Mouse (Mus musculus) MEL (cell line): Measurements from ENCODE around the gene Tnrc6c. TPM values are rescaled to one million over a fixed set of nuclear protein-coding genes. Genes with fewer than 3 reads are reported as not detected.

Experiments
- DNase-seq: peaks from one replicate; pipeline ENCODE4 v3.0.0; 2011; ENCODE audit warnings: low read depth, low spot score
- H3K27ac ChIP-seq: 2 replicates; pipeline ENCODE4 v1.5.1; 2012; ENCODE audit warnings: low read depth, mild to moderate bottlenecking, control low read depth, low read length, moderate library complexity; ENCODE audit not compliant: control insufficient read depth
- H3K27me3 ChIP-seq, 2 experiments: fragments of 150-350 bp in 1 of 2; sonication (generic) in 1 of 2; 2 replicates each; pipeline ENCODE4 v1.6.1; 2012; ENCODE audit warnings: low read length in 2 of 2, mild to moderate bottlenecking in 2 of 2, improper control_type of control experiment in 1 of 2, moderate library complexity in 1 of 2; ENCODE audit not compliant: insufficient read depth in 2 of 2, control insufficient read depth in 1 of 2
- H3K36me3 ChIP-seq, 2 experiments: 2 replicates each; pipeline ENCODE4 v1.6.1; 2012 to 2014; ENCODE audit warnings: low read length in 2 of 2, improper control_type of control experiment in 1 of 2, inconsistent platforms in 1 of 2, mild to moderate bottlenecking in 1 of 2; ENCODE audit not compliant: insufficient read depth in 2 of 2, control insufficient read depth in 1 of 2
- H3K4me1 ChIP-seq, 2 experiments: fragments of 150-350 bp in 1 of 2; sonication (generic) in 1 of 2; 2 replicates each; pipeline ENCODE4 v1.6.1; 2012; ENCODE audit warnings: low read length in 2 of 2, improper control_type of control experiment in 1 of 2, mild to moderate bottlenecking in 1 of 2; ENCODE audit not compliant: insufficient read depth in 2 of 2, control insufficient read depth in 1 of 2
- H3K4me3 ChIP-seq, 2 experiments: fragments of 150-350 bp in 1 of 2; sonication (generic) in 1 of 2; 2 replicates each; pipeline ENCODE4 v1.5.1; 2012; ENCODE audit warnings: low read depth in 2 of 2, low read length in 2 of 2, mild to moderate bottlenecking in 2 of 2, moderate library complexity in 2 of 2, control low read depth in 1 of 2, improper control_type of control experiment in 1 of 2; ENCODE audit not compliant: control insufficient read depth in 1 of 2, insufficient read depth in 1 of 2
- H3K79me2 ChIP-seq: 2 replicates; pipeline ENCODE4 v1.6.1; 2012; ENCODE audit warnings: mild to moderate bottlenecking, low read length, moderate library complexity; ENCODE audit not compliant: control insufficient read depth, poor library complexity, insufficient read depth
- H3K9ac ChIP-seq: 2 replicates; pipeline ENCODE4 v1.6.1; 2012; ENCODE audit warnings: low read depth, mild to moderate bottlenecking, control low read depth, low read length, moderate library complexity; ENCODE audit not compliant: control insufficient read depth, poor library complexity, severe bottlenecking
- H3K9me3 ChIP-seq: fragments of 150-350 bp; sonication (generic); replicated peaks from 2 replicates; pipeline ENCODE4 v1.6.1; 2012; ENCODE audit warnings: mild to moderate bottlenecking, low read length, improper control_type of control experiment, moderate library complexity; ENCODE audit not compliant: insufficient read depth
- BHLHE40 ChIP-seq: IDR thresholded peaks from 2 replicates; pipeline ENCODE4 v1.6.1; 2012; ENCODE audit warnings: low read depth, mild to moderate bottlenecking, inconsistent platforms, low read length, improper control_type of control experiment, borderline replicate concordance
- CHD2 ChIP-seq: IDR thresholded peaks from 2 replicates; pipeline ENCODE4 v1.6.1; 2011; ENCODE audit warnings: low read length, improper control_type of control experiment
- CTCF ChIP-seq, 3 experiments: IDR thresholded peaks in 2 of 3; conservative IDR thresholded peaks in 1 of 3; 2 replicates each; pipeline ENCODE4 v1.5.1; 2011 to 2012; ENCODE audit warnings: low read length in 3 of 3, low read depth in 2 of 3, mild to moderate bottlenecking in 2 of 3, improper control_type of control experiment in 1 of 3, inconsistent platforms in 1 of 3, mixed read lengths in 1 of 3, moderate library complexity in 1 of 3; ENCODE audit not compliant: control insufficient read depth in 1 of 3, insufficient read depth in 1 of 3, poor library complexity in 1 of 3, severe bottlenecking in 1 of 3
- E2F4 ChIP-seq: IDR thresholded peaks from 2 replicates; pipeline ENCODE4 v1.6.1; 2011; ENCODE audit warnings: low read depth, low read length, improper control_type of control experiment, borderline replicate concordance
- ELF1 ChIP-seq: IDR thresholded peaks from 2 replicates; pipeline ENCODE4 v1.6.1; 2014; ENCODE audit warnings: low read depth, mild to moderate bottlenecking, inconsistent platforms, low read length, improper control_type of control experiment, moderate library complexity
- EP300 ChIP-seq, 2 experiments: IDR thresholded peaks; 2 replicates each; pipeline ENCODE4 v1.6.1; 2011; ENCODE audit warnings: improper control_type of control experiment in 2 of 2, low read length in 2 of 2, low read depth in 1 of 2, mild to moderate bottlenecking in 1 of 2
- GABPA ChIP-seq: IDR thresholded peaks from 2 replicates; pipeline ENCODE4 v1.6.1; 2012; ENCODE audit warnings: low read depth, mild to moderate bottlenecking, inconsistent platforms, low read length, improper control_type of control experiment, moderate library complexity
- GATA1 ChIP-seq: IDR thresholded peaks from 2 replicates; pipeline ENCODE4 v1.6.1; 2011; ENCODE audit warnings: low read depth, low read length, improper control_type of control experiment
- HCFC1 ChIP-seq: IDR thresholded peaks from 2 replicates; pipeline ENCODE4 v1.6.1; 2012; ENCODE audit warnings: low read depth, mild to moderate bottlenecking, inconsistent platforms, low read length, improper control_type of control experiment, moderate library complexity
- NRF1 ChIP-seq: IDR thresholded peaks from 2 replicates; pipeline ENCODE4 v1.6.1; 2014; ENCODE audit warnings: low read depth, mild to moderate bottlenecking, inconsistent platforms, low read length, improper control_type of control experiment, moderate library complexity; ENCODE audit not compliant: poor library complexity, insufficient read depth, severe bottlenecking
- POLR2A ChIP-seq, 2 experiments: IDR thresholded peaks; 2 replicates each; pipeline ENCODE4 v1.6.1; 2011 to 2012; ENCODE audit warnings: low read length in 2 of 2, mild to moderate bottlenecking in 2 of 2, control low read depth in 1 of 2, improper control_type of control experiment in 1 of 2, low read depth in 1 of 2, moderate library complexity in 1 of 2; ENCODE audit not compliant: control insufficient read depth in 1 of 2, insufficient read depth in 1 of 2, poor library complexity in 1 of 2
- POLR2AphosphoS5 ChIP-seq: IDR thresholded peaks from 2 replicates; pipeline ENCODE4 v1.6.1; 2012; ENCODE audit warnings: low read depth, borderline replicate concordance, mild to moderate bottlenecking, inconsistent platforms, low read length, moderate library complexity, mixed read lengths
- RAD21 ChIP-seq: IDR thresholded peaks from 2 replicates; pipeline ENCODE4 v1.6.1; 2011; ENCODE audit warnings: mild to moderate bottlenecking, low read depth, low read length, improper control_type of control experiment
- RCOR1 ChIP-seq: IDR thresholded peaks from 2 replicates; pipeline ENCODE4 v1.6.1; 2012; ENCODE audit warnings: low read depth, mild to moderate bottlenecking, inconsistent platforms, low read length, improper control_type of control experiment
- SMC3 ChIP-seq: IDR thresholded peaks from 2 replicates; pipeline ENCODE4 v1.6.1; 2011; ENCODE audit warnings: low read depth, low read length, improper control_type of control experiment
- USF1 ChIP-seq: IDR thresholded peaks from 2 replicates; pipeline ENCODE4 v1.6.1; 2014; ENCODE audit warnings: low read depth, mild to moderate bottlenecking, inconsistent platforms, low read length, improper control_type of control experiment, moderate library complexity
- USF2 ChIP-seq, 2 experiments: IDR thresholded peaks; 2 replicates each; pipeline ENCODE4 v1.6.1; 2011 to 2012; ENCODE audit warnings: improper control_type of control experiment in 2 of 2, low read length in 2 of 2, borderline replicate concordance in 1 of 2, inconsistent platforms in 1 of 2, low read depth in 1 of 2, mild to moderate bottlenecking in 1 of 2; ENCODE audit not compliant: insufficient read depth in 1 of 2
- ZC3H11A ChIP-seq: IDR thresholded peaks from 2 replicates; pipeline ENCODE4 v1.6.1; 2012; ENCODE audit warnings: low read depth, mild to moderate bottlenecking, inconsistent platforms, low read length, improper control_type of control experiment
- ZKSCAN1 ChIP-seq: IDR thresholded peaks from 2 replicates; pipeline ENCODE4 v1.6.1; 2012; ENCODE audit warnings: low read depth, mild to moderate bottlenecking, inconsistent platforms, low read length, improper control_type of control experiment, moderate library complexity
- ZNF384 ChIP-seq: IDR thresholded peaks from 2 replicates; pipeline ENCODE4 v1.6.1; 2012; ENCODE audit warnings: low read depth, mild to moderate bottlenecking, inconsistent platforms, low read length, improper control_type of control experiment
- polyA plus RNA-seq, 2 experiments: library from polyadenylated mRNA; stranded (reverse) in 1 of 2; unstranded in 1 of 2; fragments of >175 nt in 1 of 2; fragments of >200 nt in 1 of 2; gene quantifications; 2 replicates each; pipeline versions ENCODE4 v1.2.1 to v1.2.4; 2012; ENCODE audit warnings: low replicate concordance in 2 of 2, low read depth in 1 of 2; ENCODE audit not compliant: insufficient read length in 2 of 2, insufficient read depth in 1 of 2, missing spikeins in 1 of 2
- total RNA-seq: library from RNA; depleted of rRNA; stranded (reverse); fragments of 300-350 nt; gene quantifications from 2 replicates; pipeline ENCODE4 v1.2.3, GENCODE M21; 2012

The Tnrc6c gene
- total and polyA plus RNA-seq, 3 experiments = 16.0 to 19.1 TPM; not detected in 1

DNA sequence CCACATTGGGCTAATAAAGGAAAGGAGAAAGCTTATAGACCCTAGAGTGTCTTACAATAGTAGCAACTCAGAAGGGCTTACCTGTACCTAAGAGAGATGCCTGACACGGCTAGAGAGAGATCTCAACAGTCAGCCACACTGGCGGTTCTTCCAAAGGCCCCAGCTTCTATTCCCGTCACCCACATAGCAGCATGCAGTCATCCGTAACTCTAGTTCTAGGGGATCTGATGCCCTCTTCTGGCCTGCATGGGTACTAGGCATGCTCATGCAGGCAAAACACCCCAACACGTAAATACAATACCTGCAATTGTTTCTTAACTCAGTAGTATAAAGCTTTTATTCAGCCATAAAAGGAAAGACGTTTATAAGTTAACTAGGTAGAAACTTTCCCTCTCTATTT, 59.3 kb downstream of the Tnrc6c start:
- Histone ChIP-seq H3K27me3 (no peaks in the 10 kb centered on the region), H3K27ac (no peak overlapping the region), H3K4me1 (no peaks in the 10 kb centered on the region), H3K4me3 (no peak overlapping the region), H3K36me3 (peaks cover 0 to 21% of the 10 kb centered on the region in 2 experiments; a peak in 2 of 4 replicates), H3K9me3 (no peaks in the 10 kb centered on the region), H3K79me2 (no peaks in the 10 kb centered on the region), H3K9ac (no peak overlapping the region)
- TF ChIP-seq E2F4 (no peak), ZNF384 (no peak), CTCF (IDR thresholded peaks at IDR 0.05 in 2 of 3, conservative IDR thresholded peaks at IDR 0.05 in 1 of 3; ENCODE audit: control insufficient read depth in 1 of 3, insufficient read depth in 1 of 3, low read depth in 2 of 3, low read length in 3 of 3, poor library complexity in 1 of 3, severe bottlenecking in 1 of 3) (peak; percentile 36 to 46 (median 45); a peak in 5 of 6 replicates), POLR2AphosphoS5 (no peak), RAD21 (peak; percentile 10), BHLHE40 (no peak), SMC3 (0 out of 2 replicates have a peak, but pooled peaks have one; percentile 20)
- peak; percentile 43 for DNase-seq

GRCm38 (mm10) chr11:117718838-117719237, 64.7 kb downstream of the Tnrc6c start:
- Histone ChIP-seq H3K9ac (no peak overlapping the region), H3K9me3 (no peaks in the 10 kb centered on the region), H3K36me3 (peaks cover 4 to 27% of the 10 kb centered on the region in 2 experiments), H3K4me1 (peaks cover 0 to 9% of the 10 kb centered on the region in 2 experiments; a peak in 3 of 4 replicates), H3K27me3 (no peaks in the 10 kb centered on the region), H3K4me3 (no peak overlapping the region), H3K27ac (no peak overlapping the region), H3K79me2 (no peaks in the 10 kb centered on the region)
- TF ChIP-seq GABPA = no peak
- TF ChIP-seq ZC3H11A = no peak
- no peak for TF ChIP-seq HCFC1
- no peak for TF ChIP-seq CTCF (IDR thresholded peaks at IDR 0.05 in 2 of 3, conservative IDR thresholded peaks at IDR 0.05 in 1 of 3; ENCODE audit: control insufficient read depth in 1 of 3, insufficient read depth in 1 of 3, low read depth in 2 of 3, low read length in 3 of 3, poor library complexity in 1 of 3, severe bottlenecking in 1 of 3)
- no peak for TF ChIP-seq ZKSCAN1
- no peak for TF ChIP-seq EP300 (IDR thresholded peaks at IDR 0.05; ENCODE audit: low read depth in 1 of 2, low read length in 2 of 2)
- no peak for TF ChIP-seq RAD21
- TF ChIP-seq USF2 (IDR thresholded peaks at IDR 0.05; ENCODE audit: borderline replicate concordance in 1 of 2, insufficient read depth in 1 of 2, low read depth in 1 of 2, low read length in 2 of 2) = no peak
- TF ChIP-seq CHD2 = no peak
- TF ChIP-seq RCOR1 = no peak
- no peak for TF ChIP-seq USF1
- no peak for TF ChIP-seq POLR2A (IDR thresholded peaks at IDR 0.05; ENCODE audit: control insufficient read depth in 1 of 2, insufficient read depth in 1 of 2, low read depth in 1 of 2, low read length in 2 of 2, poor library complexity in 1 of 2)
- no peak for TF ChIP-seq NRF1
- no peak for TF ChIP-seq GATA1
- no peak for TF ChIP-seq ELF1
- no peak for DNase-seq
